Mouse (Mus musculus) heart, postnatal 25 days (tissue): ENCODE measurements around the gene Krt72. TPM values are rescaled to one million over a fixed set of nuclear protein-coding genes. Genes with fewer than 3 reads are reported as not detected.

ENCODE experiments used
- total RNA-seq, 2 experiments: library from RNA; stranded (reverse); gene quantifications; 2 replicates each; pipeline ENCODE4 v1.2.3; 2021

The Krt72 gene
- total RNA-seq, 2 experiments from 2014 or later, result not detected

Other genes with a start within 250 kb of the Krt72 start
- gene Krt82, start 235.8 kb downstream of the Krt72 start, total RNA-seq, result not detected
- not detected for gene Krt90, start 223.5 kb downstream of the Krt72 start, total RNA-seq
- gene Krt75, start 212.6 kb downstream of the Krt72 start, total RNA-seq, result not detected
- gene Gm5414, start 158.3 kb downstream of the Krt72 start, total RNA-seq, result not detected
- not detected for gene Gm5478, start 139.1 kb downstream of the Krt72 start, total RNA-seq
- gene Krt6b, start 106.2 kb downstream of the Krt72 start, total RNA-seq, result not detected
- not detected for gene Krt6a, start 92.2 kb downstream of the Krt72 start, total RNA-seq
- gene Krt5, start 73.6 kb downstream of the Krt72 start, total RNA-seq, result not detected
- not detected for gene Krt71, start 43.4 kb downstream of the Krt72 start, total RNA-seq
- gene Krt73, start 15.9 kb upstream of the Krt72 start, total RNA-seq, result not detected
- not detected for gene Krt2, start 31.7 kb upstream of the Krt72 start, total RNA-seq
- not detected for gene Krt1, start 64.3 kb upstream of the Krt72 start, total RNA-seq
- not detected for gene Krt77, start 83.2 kb upstream of the Krt72 start, total RNA-seq
- not detected for gene Krt76, start 106.5 kb upstream of the Krt72 start, total RNA-seq
- not detected for gene Krt4, start 138.3 kb upstream of the Krt72 start, total RNA-seq
- not detected for gene Krt79, start 153.9 kb upstream of the Krt72 start, total RNA-seq
- gene Krt78, start 167.8 kb upstream of the Krt72 start, total RNA-seq, result not detected
- 1 to 10 TPM; 2.5 to 2.7 TPM for gene Krt8, start 218.0 kb upstream of the Krt72 start, total RNA-seq
- gene Krt18, start 241.7 kb upstream of the Krt72 start, total RNA-seq, result 1 to 10 TPM; 3.7 to 4.9 TPM